Mouse (Mus musculus) 416B (cell line): Measurements from ENCODE around the gene Ank3.

ENCODE experiments used
- DNase-seq: peaks from one replicate; pipeline ENCODE4 v3.0.0; 2011; ENCODE audit warnings: low read depth

Gene Ank3

GRCm38 (mm10) chr10:69536372-69537075 lies 138.0 kb downstream of the Ank3 start:
- no peak for DNase-seq

GRCm38 (mm10) chr10:69538236-69538635 lies 139.7 kb downstream of the Ank3 start:
- no peak for DNase-seq

GRCm38 (mm10) chr10:69542439-69542838 lies 143.9 kb downstream of the Ank3 start:
- no peak for DNase-seq

GRCm38 (mm10) chr10:69543876-69544620 lies 145.5 kb downstream of the Ank3 start:
- DNase-seq = no peak

GRCm38 (mm10) chr10:69544653-69545052 lies 146.1 kb downstream of the Ank3 start:
- no peak for DNase-seq

GRCm38 (mm10) chr10:69545936-69546335 lies 147.4 kb downstream of the Ank3 start:
- DNase-seq = no peak

- no peak for DNase-seq
These were observed 148.1 kb downstream of the Ank3 start for GRCm38 (mm10) chr10:69546643-69547042.

GRCm38 (mm10) chr10:69548771-69549170 lies 150.2 kb downstream of the Ank3 start:
- no peak for DNase-seq

- DNase-seq = no peak
These were observed 150.6 kb downstream of the Ank3 start for GRCm38 (mm10) chr10:69549221-69549620.

- no peak for DNase-seq
These were observed 152.3 kb downstream of the Ank3 start for GRCm38 (mm10) chr10:69550824-69551223.

GRCm38 (mm10) chr10:69553091-69553490 lies 154.5 kb downstream of the Ank3 start:
- DNase-seq = no peak

GRCm38 (mm10) chr10:69555592-69555991 lies 157.0 kb downstream of the Ank3 start:
- DNase-seq = no peak

GRCm38 (mm10) chr10:69556278-69556677 lies 157.7 kb downstream of the Ank3 start:
- no peak for DNase-seq

- no peak for DNase-seq
These were observed 161.7 kb downstream of the Ank3 start for GRCm38 (mm10) chr10:69560237-69560636.

GRCm38 (mm10) chr10:69562931-69563330 lies 164.4 kb downstream of the Ank3 start:
- no peak for DNase-seq

GRCm38 (mm10) chr10:69565052-69565451 lies 166.5 kb downstream of the Ank3 start:
- no peak for DNase-seq

- DNase-seq = no peak
These were observed 170.4 kb downstream of the Ank3 start for GRCm38 (mm10) chr10:69568976-69569375.

- DNase-seq = no peak
These were observed 171.2 kb downstream of the Ank3 start for GRCm38 (mm10) chr10:69569740-69570139.

- no peak for DNase-seq
These were observed 172.1 kb downstream of the Ank3 start for GRCm38 (mm10) chr10:69570466-69571288.

GRCm38 (mm10) chr10:69571422-69571821 lies 172.8 kb downstream of the Ank3 start:
- DNase-seq = no peak

GRCm38 (mm10) chr10:69571972-69572371 lies 173.4 kb downstream of the Ank3 start:
- DNase-seq = no peak

GRCm38 (mm10) chr10:69573054-69573453 lies 174.5 kb downstream of the Ank3 start:
- no peak for DNase-seq

- no peak for DNase-seq
These were observed 175.2 kb downstream of the Ank3 start for GRCm38 (mm10) chr10:69573746-69574145.
